Mouse (Mus musculus) neural tube, embryonic 15.5 days (tissue): ENCODE measurements around the gene Igsf23. TPM values are rescaled to one million over a fixed set of nuclear protein-coding genes. Genes with fewer than 3 reads are reported as not detected.

Experiments
- ATAC-seq: fragments of 200-750 bp; cut with Nextera tagmentation; 2 replicates; pipeline ENCODE4 v1.8.0; 2017; ENCODE audit warnings: mild to moderate bottlenecking, moderate TSS enrichment, moderate library complexity; ENCODE audit not compliant: low FRiP score
- H3K27ac ChIP-seq: fragments of 300-500 bp; sonication (generic); replicated peaks from 2 replicates; pipeline ENCODE4 v1.5.1; 2015; ENCODE audit warnings: mild to moderate bottlenecking, inconsistent platforms
- H3K27me3 ChIP-seq: fragments of 300-500 bp; sonication (generic); replicated peaks from 2 replicates; pipeline ENCODE4 v1.6.1; 2015; ENCODE audit warnings: inconsistent platforms
- H3K36me3 ChIP-seq: fragments of 300-500 bp; sonication (generic); 2 replicates; pipeline ENCODE4 v1.6.1; 2015; ENCODE audit warnings: inconsistent platforms
- H3K4me1 ChIP-seq: fragments of 300-500 bp; sonication (generic); 2 replicates; pipeline ENCODE4 v1.6.1; 2015; ENCODE audit warnings: inconsistent platforms
- H3K4me2 ChIP-seq: fragments of 300-500 bp; sonication (generic); 2 replicates; pipeline ENCODE4 v1.6.1; 2015; ENCODE audit warnings: inconsistent platforms, mild to moderate bottlenecking, moderate library complexity
- H3K4me3 ChIP-seq: fragments of 300-500 bp; sonication (generic); replicated peaks from 2 replicates; pipeline ENCODE4 v1.5.1; 2015; ENCODE audit warnings: mild to moderate bottlenecking, inconsistent platforms
- H3K9ac ChIP-seq: fragments of 300-500 bp; sonication (generic); replicated peaks from 2 replicates; pipeline ENCODE4 v1.6.1; 2015; ENCODE audit warnings: mild to moderate bottlenecking, inconsistent platforms
- H3K9me3 ChIP-seq: fragments of 300-500 bp; sonication (generic); replicated peaks from 2 replicates; pipeline ENCODE4 v1.6.1; 2016; ENCODE audit warnings: inconsistent platforms
- WGBS: fragments of 180-500 bp; shearing (Covaris S2); methylation state at CpG from one replicate; pipeline ENCODE4 v1.1.7; 2015; ENCODE audit warnings: mixed read lengths; 5-methylcytosine and 5-hydroxymethylcytosine counted together
- polyA plus RNA-seq: library from polyadenylated mRNA; unstranded; fragments of >200 nt; fragmentation: Nextera tagmentation; extraction: Ambion mirVana; gene quantifications from 2 replicates; pipeline ENCODE4 v1.2.1, GENCODE M21; 2015

The Igsf23 gene
- polyA plus RNA-seq, 1 experiment from 2014 or later: 0.12 TPM

GRCm38 (mm10) chr7:19911695-19912524, 38.6 kb downstream of the Igsf23 start:
- Histone ChIP-seq H3K4me2 (no peak overlapping the region), H3K9ac (no peak overlapping the region), H3K27me3 (no peaks in the 10 kb centered on the region), H3K4me3 (no peak overlapping the region), H3K4me1 (no peaks in the 10 kb centered on the region), H3K36me3 (peaks cover 33% of the 10 kb centered on the region), H3K9me3 (no peaks in the 10 kb centered on the region), H3K27ac (no peak overlapping the region)
- ATAC-seq: no peak
- 85% methylated on average over 23 of the region's 23 CpGs for WGBS

- H3K9me3 ChIP-seq: 0 out of 2 replicates have a peak, but pooled peaks cover 4% of the 10 kb centered on the region
- no peak for ATAC-seq
- H3K4me2 ChIP-seq: no peak overlapping the region
- 93% methylated on average over 6 of the region's 6 CpGs for WGBS
- H3K36me3 ChIP-seq: peaks cover 32% of the 10 kb centered on the region
- H3K27ac ChIP-seq: no peak overlapping the region
- no peaks in the 10 kb centered on the region for H3K4me1 ChIP-seq
- H3K4me3 ChIP-seq: no peak overlapping the region
- H3K27me3 ChIP-seq: no peaks in the 10 kb centered on the region
- no peak overlapping the region for H3K9ac ChIP-seq
Observed at GRCm38 (mm10) chr7:19911292-19911658, 39.3 kb downstream of the Igsf23 start.

- Histone ChIP-seq H3K9ac (no peak overlapping the region), H3K4me1 (no peaks in the 10 kb centered on the region), H3K27ac (no peak overlapping the region), H3K4me2 (no peak overlapping the region), H3K9me3 (0 out of 2 replicates have a peak, but pooled peaks cover 4% of the 10 kb centered on the region), H3K4me3 (no peak overlapping the region), H3K36me3 (peaks cover 30% of the 10 kb centered on the region), H3K27me3 (no peaks in the 10 kb centered on the region)
- WGBS: 51% methylated on average over 21 of the region's 21 CpGs
- ATAC-seq: peak; percentile 78
Observed at GRCm38 (mm10) chr7:19910421-19911291, 39.9 kb downstream of the Igsf23 start.

- no peaks in the 10 kb centered on the region for H3K4me1 ChIP-seq
- WGBS: 51% methylated on average over 8 of the region's 8 CpGs
- no peak overlapping the region for H3K4me2 ChIP-seq
- ATAC-seq: no peak
- H3K27ac ChIP-seq: no peak overlapping the region
- no peak overlapping the region for H3K4me3 ChIP-seq
- no peaks in the 10 kb centered on the region for H3K27me3 ChIP-seq
- no peak overlapping the region for H3K9ac ChIP-seq
- no peaks in the 10 kb centered on the region for H3K36me3 ChIP-seq
- H3K9me3 ChIP-seq: no peaks in the 10 kb centered on the region
Observed at GRCm38 (mm10) chr7:19889881-19890280, 60.7 kb downstream of the Igsf23 start.

- H3K9ac ChIP-seq: no peak within 1 kb of the TSS
- no peak within 1 kb of the TSS for H3K27ac ChIP-seq
- no peaks in the 10 kb centered on the region for H3K27me3 ChIP-seq
- no peaks in the 10 kb centered on the region for H3K9me3 ChIP-seq
- H3K4me1 ChIP-seq: no peaks in the 10 kb centered on the region
- no peak within 1 kb of the TSS for H3K4me2 ChIP-seq
- H3K4me3 ChIP-seq: no peak within 1 kb of the TSS
- ATAC-seq: no peak
- 74% methylated on average over 7 of the region's 7 CpGs for WGBS
- no peaks in the 10 kb centered on the region for H3K36me3 ChIP-seq
Observed at GRCm38 (mm10) chr7:19887849-19888248, 62.7 kb downstream of the Igsf23 start, which contains the start of gene Ceacam19. Gene Ceacam19 (minus strand): TSS chr7:19887965.

Other genes with a start within 250 kb of the Igsf23 start
- gene Tomm40, start 235.3 kb downstream of the Igsf23 start, polyA plus RNA-seq: 155 and 171 TPM in 2 replicates
- gene Nectin2, start 200.3 kb downstream of the Igsf23 start, polyA plus RNA-seq: 56.5 and 68.7 TPM in 2 replicates
- 26.3 and 37.0 TPM in 2 replicates for gene Bcam, start 179.7 kb downstream of the Igsf23 start, polyA plus RNA-seq
- gene Cblc, start 153.9 kb downstream of the Igsf23 start, polyA plus RNA-seq: 0.69 and 2.2 TPM in 2 replicates
- gene Bcl3, start 128.0 kb downstream of the Igsf23 start, polyA plus RNA-seq: 1.2 and 5.2 TPM in 2 replicates
- 14.3 and 17.3 TPM in 2 replicates for gene Gm19345, start 98.8 kb downstream of the Igsf23 start, polyA plus RNA-seq
- gene Ceacam16, start 89.5 kb downstream of the Igsf23 start, polyA plus RNA-seq: 0.69 and 1.2 TPM in 2 replicates
- gene Ceacam19, start 62.8 kb downstream of the Igsf23 start, polyA plus RNA-seq: not detected in 2 replicates
- gene Pvr, start 29.6 kb downstream of the Igsf23 start, polyA plus RNA-seq: 12.0 and 12.5 TPM in 2 replicates
- gene Ceacam20, start 14.7 kb upstream of the Igsf23 start, polyA plus RNA-seq: not detected in 2 replicates
- not detected in 2 replicates for gene Nlrp9b, start 40.7 kb upstream of the Igsf23 start, polyA plus RNA-seq
- gene Vmn1r91, start 148.9 kb upstream of the Igsf23 start, polyA plus RNA-seq: not detected in 2 replicates
- gene Gm16442, start 171.8 kb upstream of the Igsf23 start, polyA plus RNA-seq: not detected in 2 replicates
- not detected in 2 replicates for gene Vmn1r93, start 188.3 kb upstream of the Igsf23 start, polyA plus RNA-seq
- gene Vmn1r94, start 217.6 kb upstream of the Igsf23 start, polyA plus RNA-seq: not detected in 2 replicates
- gene Vmn1r95, start 243.0 kb upstream of the Igsf23 start, polyA plus RNA-seq: not detected in 2 replicates